Mouse (Mus musculus) ES-E14 (cell line): Measurements from ENCODE around the gene Amh. TPM values are rescaled to one million over a fixed set of nuclear protein-coding genes. Genes with fewer than 3 reads are reported as not detected.

Source experiments
- DNase-seq: peaks from one replicate; pipeline ENCODE4 v3.0.0-alpha.2; 2013; ENCODE audit warnings: low read depth, low spot score
- H3K27ac ChIP-seq: 2 replicates; pipeline ENCODE4 v1.5.1; 2012; ENCODE audit warnings: low read depth, mild to moderate bottlenecking, low read length, moderate library complexity, mixed read lengths; ENCODE audit not compliant: poor library complexity, insufficient read depth, severe bottlenecking
- H3K36me3 ChIP-seq: 2 replicates; pipeline ENCODE4 v1.6.1; 2012; ENCODE audit warnings: mild to moderate bottlenecking, low read length, moderate library complexity, mixed read lengths; ENCODE audit not compliant: control insufficient read depth, poor library complexity, insufficient read depth, severe bottlenecking
- H3K4me1 ChIP-seq, 2 experiments: fragments of 150-350 bp in 1 of 2; sonication (generic) in 1 of 2; 2 replicates each; pipeline ENCODE4 v1.6.1; 2012; ENCODE audit warnings: low read length in 2 of 2, mild to moderate bottlenecking in 1 of 2, mixed read lengths in 1 of 2; ENCODE audit not compliant: control insufficient read depth in 2 of 2, insufficient read depth in 2 of 2, poor library complexity in 1 of 2
- H3K4me3 ChIP-seq, 2 experiments: fragments of 150-350 bp in 1 of 2; sonication (generic) in 1 of 2; 2 replicates each; pipeline ENCODE4 v1.5.1; 2012; ENCODE audit warnings: low read length in 2 of 2, low read depth in 1 of 2, mild to moderate bottlenecking in 1 of 2, mixed read lengths in 1 of 2; ENCODE audit not compliant: insufficient read depth in 1 of 2, poor library complexity in 1 of 2, severe bottlenecking in 1 of 2
- H3K9ac ChIP-seq: 2 replicates; pipeline ENCODE4 v1.6.1; 2012; ENCODE audit warnings: low read depth, mild to moderate bottlenecking, low read length, mixed read lengths; ENCODE audit not compliant: poor library complexity, insufficient read depth, severe bottlenecking
- H3K9me3 ChIP-seq: fragments of 150-350 bp; sonication (generic); 2 replicates; pipeline ENCODE4 v1.6.1; 2012; ENCODE audit warnings: low read depth, mild to moderate bottlenecking, low read length; ENCODE audit not compliant: control insufficient read depth, insufficient read depth
- CHD2 ChIP-seq: IDR thresholded peaks from 2 replicates; pipeline ENCODE4 v1.6.1; 2014; ENCODE audit warnings: mild to moderate bottlenecking, low read depth, low read length, inconsistent platforms
- HCFC1 ChIP-seq: IDR thresholded peaks from 2 replicates; pipeline ENCODE4 v1.6.1; 2012; ENCODE audit warnings: low read length, inconsistent platforms, borderline replicate concordance; ENCODE audit not compliant: insufficient read depth
- MAFK ChIP-seq: IDR thresholded peaks from 2 replicates; pipeline ENCODE4 v1.6.1; 2014; ENCODE audit warnings: mild to moderate bottlenecking, low read depth, low read length, inconsistent platforms; ENCODE audit not compliant: insufficient read depth
- ZC3H11A ChIP-seq: IDR thresholded peaks from 2 replicates; pipeline ENCODE4 v1.6.1; 2012; ENCODE audit warnings: low read depth, mild to moderate bottlenecking, inconsistent platforms, low read length, borderline replicate concordance
- ZNF384 ChIP-seq: IDR thresholded peaks from 2 replicates; pipeline ENCODE4 v1.6.1; 2012; ENCODE audit warnings: low read depth, low read length, inconsistent platforms
- in situ Hi-C, 2 experiments: fragments of 600-800 bp; cut with MboI; formaldehyde crosslinking; loops; one replicate each; pipeline ENCODE4 v1.15.1; 2025; ENCODE audit warnings: low sequenced_read_pairs in 2 of 2, inconsistent platforms in 1 of 2; ENCODE audit not compliant: unreplicated experiment in 2 of 2
- total RNA-seq: library from RNA; depleted of rRNA; stranded (reverse); fragments of 300-350 nt; gene quantifications from 2 replicates; pipeline ENCODE4 v1.2.3, GENCODE M21; 2012; rRNA removed

Gene Amh
- total RNA-seq, 1 experiment, result 1.0 TPM

- in situ Hi-C loops, result no loop called here
- no peaks in the 10 kb centered on the region for H3K9me3 ChIP-seq
- peak overlapping the region; percentile 67 for H3K9ac ChIP-seq
- H3K36me3 ChIP-seq, result peaks cover 17% of the 10 kb centered on the region
- no peak for DNase-seq
- TF ChIP-seq HCFC1 (no peak), CHD2 (no peak), MAFK (no peak), ZNF384 (no peak), ZC3H11A (no peak)
- H3K27ac ChIP-seq, result no peak overlapping the region
- peak overlapping the region; percentile 77 for H3K4me3 ChIP-seq
- peaks cover 3 to 5% of the 10 kb centered on the region in 2 experiments; a peak in 2 of 4 replicates for H3K4me1 ChIP-seq
Observed at GRCm38 (mm10) chr10:80855749-80856073, 50.7 kb downstream of the Amh start.

- DNase-seq, result no peak
- in situ Hi-C loops, result no loop called here
- Histone ChIP-seq H3K4me3 (no peak overlapping the region), H3K4me1 (peaks cover 3 to 5% of the 10 kb centered on the region in 2 experiments; a peak in 2 of 4 replicates), H3K9me3 (no peaks in the 10 kb centered on the region), H3K36me3 (peaks cover 17% of the 10 kb centered on the region), H3K27ac (no peak overlapping the region), H3K9ac (no peak overlapping the region)
- TF ChIP-seq HCFC1, result no peak
- no peak for TF ChIP-seq CHD2
- no peak for TF ChIP-seq ZNF384
- no peak for TF ChIP-seq MAFK
- TF ChIP-seq ZC3H11A, result no peak
Observed at GRCm38 (mm10) chr10:80856267-80856666, 51.2 kb downstream of the Amh start.

DNA sequence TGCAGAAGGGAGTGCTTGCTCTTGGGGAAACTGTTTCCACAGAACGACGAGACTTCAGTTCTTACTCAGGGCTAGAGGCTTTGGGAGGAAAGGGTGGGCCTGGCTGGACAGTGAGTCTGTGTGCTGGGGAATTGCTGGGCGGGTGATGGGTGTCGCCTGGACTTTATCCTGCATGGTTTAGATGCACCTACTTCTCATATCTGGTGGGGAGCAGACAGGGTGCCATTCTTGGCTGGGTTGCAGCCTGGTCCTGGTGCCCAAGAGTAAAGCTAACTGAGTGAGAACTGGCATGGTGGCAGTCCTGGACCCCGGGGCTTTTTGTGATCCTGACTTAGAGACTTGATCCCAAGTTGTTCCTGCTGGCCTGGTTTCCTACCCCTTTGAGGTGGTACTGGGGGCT, 51.9 kb downstream of the Amh start:
- Histone ChIP-seq H3K4me1 (peaks cover 3 to 5% of the 10 kb centered on the region in 2 experiments; a peak in 2 of 4 replicates), H3K9me3 (no peaks in the 10 kb centered on the region), H3K36me3 (peaks cover 11% of the 10 kb centered on the region), H3K27ac (no peak overlapping the region), H3K4me3 (no peak overlapping the region), H3K9ac (no peak overlapping the region)
- in situ Hi-C loops, result no loop called here
- no peak for DNase-seq
- no peak for TF ChIP-seq ZC3H11A
- TF ChIP-seq ZNF384, result no peak
- TF ChIP-seq CHD2, result no peak
- TF ChIP-seq HCFC1, result no peak
- no peak for TF ChIP-seq MAFK

Other genes starting within 250 kb of the Amh start
- 27.4 and 33.4 TPM in 2 replicates for gene Rexo1, start 243.7 kb upstream of the Amh start, total RNA-seq
- 20.8 and 23.5 TPM in 2 replicates for gene Klf16, start 227.9 kb upstream of the Amh start, total RNA-seq
- gene Abhd17a, start 214.9 kb upstream of the Amh start, total RNA-seq, result 67.9 and 68.7 TPM in 2 replicates
- 54.8 and 83.8 TPM in 2 replicates for gene Scamp4, start 202.4 kb upstream of the Amh start, total RNA-seq
- gene Adat3, start 202.4 kb upstream of the Amh start, total RNA-seq, result 12.2 and 12.7 TPM in 2 replicates
- gene Gm49322, start 199.2 kb upstream of the Amh start, total RNA-seq, result 8.4 and 9.7 TPM in 2 replicates
- 138 and 167 TPM in 2 replicates for gene Csnk1g2, start 182.4 kb upstream of the Amh start, total RNA-seq
- gene Btbd2, start 148.2 kb upstream of the Amh start, total RNA-seq, result 45.7 and 64.7 TPM in 2 replicates
- gene Mknk2, start 127.1 kb upstream of the Amh start, total RNA-seq, result 33.6 and 40.7 TPM in 2 replicates
- gene Mob3a, start 103.3 kb upstream of the Amh start, total RNA-seq, result 18.8 and 29.2 TPM in 2 replicates
- gene Izumo4, start 103.1 kb upstream of the Amh start, total RNA-seq, result 8.9 and 13.9 TPM in 2 replicates
- 74.8 and 106 TPM in 2 replicates for gene Ap3d1, start 63.0 kb upstream of the Amh start, total RNA-seq
- gene Dot1l, start 50.0 kb upstream of the Amh start, total RNA-seq, result 31.9 and 41.2 TPM in 2 replicates
- 31.4 and 39.6 TPM in 2 replicates for gene Sf3a2, start 7.0 kb upstream of the Amh start, total RNA-seq
- 77.2 and 87.1 TPM in 2 replicates for gene Plekhj1, start 6.6 kb upstream of the Amh start, total RNA-seq
- gene Jsrp1, start 8.3 kb downstream of the Amh start, total RNA-seq, result 0.67 and 1.0 TPM in 2 replicates
- 823 and 1,116 TPM in 2 replicates for gene Oaz1, start 21.4 kb downstream of the Amh start, total RNA-seq
- 2.4 and 6.9 TPM in 2 replicates for gene Lingo3, start 38.8 kb downstream of the Amh start, total RNA-seq
- gene Lsm7, start 50.0 kb downstream of the Amh start, total RNA-seq, result 385 and 464 TPM in 2 replicates
- 38.9 and 66.1 TPM in 2 replicates for gene Sppl2b, start 50.0 kb downstream of the Amh start, total RNA-seq
- 0.26 TPM in 1 of 2 replicates, not detected in the other for gene Tmprss9, start 66.6 kb downstream of the Amh start, total RNA-seq
- 219 and 244 TPM in 2 replicates for gene Timm13, start 95.7 kb downstream of the Amh start, total RNA-seq
- 66.5 and 88.2 TPM in 2 replicates for gene Lmnb2, start 113.0 kb downstream of the Amh start, total RNA-seq
- gene Gadd45b, start 124.8 kb downstream of the Amh start, total RNA-seq, result 26.4 and 36.0 TPM in 2 replicates
- gene Gng7, start 209.7 kb downstream of the Amh start, total RNA-seq, result 0.79 and 0.94 TPM in 2 replicates
- 1.1 and 1.3 TPM in 2 replicates for gene Diras1, start 220.4 kb downstream of the Amh start, total RNA-seq
- gene Slc39a3, start 232.2 kb downstream of the Amh start, total RNA-seq, result 12.6 and 13.1 TPM in 2 replicates